Mouse (Mus musculus) kidney, adult 2 months (tissue): ENCODE measurements around the gene Lrrc4.

Experiments used
- CTCF ChIP-seq: fragments of 200-500 bp; conservative IDR thresholded peaks from 2 replicates; pipeline ENCODE4 v1.5.1; 2011; ENCODE audit warnings: low read depth, mild to moderate bottlenecking, control low read depth, low read length, moderate library complexity, mixed read lengths; ENCODE audit not compliant: insufficient read depth, insufficient read length
- POLR2A ChIP-seq: fragments of 200-500 bp; IDR thresholded peaks from one replicate; pipeline ENCODE4 v1.6.1; 2011; ENCODE audit warnings: low read depth, low read length, control low read depth

DNA sequence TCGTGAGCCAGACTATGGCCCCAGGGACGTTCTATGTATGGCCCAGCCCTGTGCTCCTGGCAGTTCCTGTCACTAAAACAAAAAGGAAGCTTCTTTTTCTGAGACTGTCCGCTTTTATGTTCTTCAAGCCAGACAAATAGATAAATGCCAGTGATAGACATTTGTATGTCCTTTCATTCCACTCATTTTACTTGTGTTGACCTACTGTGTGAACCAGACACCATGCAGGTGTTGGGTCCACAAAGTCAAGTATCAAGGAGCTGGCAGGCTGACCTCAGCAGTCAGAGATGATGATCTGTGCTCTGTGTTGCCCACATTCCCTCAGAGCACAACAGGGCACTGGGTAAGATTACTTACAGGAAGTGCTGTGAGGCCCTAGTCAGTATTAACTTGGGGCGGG lies 25.2 kb upstream of the Lrrc4 start:
- TF ChIP-seq POLR2A (no peak), CTCF (no peak)
